Mouse (Mus musculus) forebrain, embryonic 14.5 days (tissue): ENCODE measurements around the gene Mknk2. TPM values are rescaled to one million over a fixed set of nuclear protein-coding genes. Genes with fewer than 3 reads are reported as not detected.

Experiments
- ATAC-seq: fragments of 200-750 bp; cut with Nextera tagmentation; 2 replicates; pipeline ENCODE4 v1.8.0; 2017; ENCODE audit warnings: mild to moderate bottlenecking, moderate library complexity
- DNase-seq: peaks from one replicate; pipeline ENCODE4 v3.0.0-alpha.2; 2015; ENCODE audit warnings: low spot score
- H3K27ac ChIP-seq: fragments of 300-500 bp; sonication (generic); 2 replicates; pipeline ENCODE4 v1.5.1; 2014; ENCODE audit warnings: low read depth, mild to moderate bottlenecking, control low read depth, low read length, moderate library complexity
- H3K27me3 ChIP-seq: fragments of 300-500 bp; sonication (generic); replicated peaks from 2 replicates; pipeline ENCODE4 v1.6.1; 2014; ENCODE audit warnings: low read length, control low read depth, mixed read lengths; ENCODE audit not compliant: control insufficient read depth, insufficient read depth
- H3K36me3 ChIP-seq: fragments of 300-500 bp; sonication (generic); 2 replicates; pipeline ENCODE4 v1.6.1; 2014; ENCODE audit warnings: low read length, control low read depth; ENCODE audit not compliant: control insufficient read depth, insufficient read depth
- H3K4me1 ChIP-seq: fragments of 300-500 bp; sonication (generic); 2 replicates; pipeline ENCODE4 v1.6.1; 2014; ENCODE audit warnings: antibody characterized with exemption, low read length, control low read depth; ENCODE audit not compliant: control insufficient read depth, insufficient read depth
- H3K4me2 ChIP-seq: fragments of 300-500 bp; sonication (generic); 2 replicates; pipeline ENCODE4 v1.6.1; 2014; ENCODE audit warnings: mild to moderate bottlenecking, control low read depth, low read length
- H3K4me3 ChIP-seq: fragments of 300-500 bp; sonication (generic); 2 replicates; pipeline ENCODE4 v1.5.1; 2014; ENCODE audit warnings: low read depth, low read length, control low read depth
- H3K9ac ChIP-seq: fragments of 300-500 bp; sonication (generic); 2 replicates; pipeline ENCODE4 v1.6.1; 2014; ENCODE audit warnings: mild to moderate bottlenecking, low read length, control low read depth, moderate library complexity
- H3K9me3 ChIP-seq: fragments of 300-500 bp; sonication (generic); replicated peaks from 2 replicates; pipeline ENCODE4 v1.6.1; 2016; ENCODE audit warnings: low read length, control low read depth, mixed read lengths; ENCODE audit not compliant: control insufficient read depth
- WGBS: fragments of 180-500 bp; shearing (Covaris S2); extraction: QIAGEN DNeasy Blood & Tissue Kit; methylation state at CpG from one replicate; pipeline ENCODE4 v1.1.7; 2014; 5-methylcytosine and 5-hydroxymethylcytosine counted together
- polyA plus RNA-seq: library from polyadenylated mRNA; unstranded; fragments of >200 nt; fragmentation: Nextera tagmentation; extraction: Ambion mirVana; gene quantifications from 2 replicates; pipeline ENCODE4 v1.2.1, GENCODE M21; 2014

Gene Mknk2
- polyA plus RNA-seq, 1 experiment from 2014 or later, result 43.1 TPM

GRCm38 (mm10) chr10:80683647-80684046 is 5.7 kb upstream of the Mknk2 start:
- H3K4me3 ChIP-seq, result no peak overlapping the region
- H3K4me2 ChIP-seq, result no peak overlapping the region
- peaks cover 44% of the 10 kb centered on the region for H3K36me3 ChIP-seq
- H3K9ac ChIP-seq, result no peak overlapping the region
- no peak for ATAC-seq
- 89% methylated on average over 1 of the region's 1 CpGs for WGBS
- no peak overlapping the region for H3K27ac ChIP-seq
- H3K4me1 ChIP-seq, result peaks cover 8% of the 10 kb centered on the region; the same call in 1 of the 2 replicates
- no peaks in the 10 kb centered on the region for H3K27me3 ChIP-seq
- DNase-seq, result no peak
- H3K9me3 ChIP-seq, result no peaks in the 10 kb centered on the region

- ATAC-seq, result no peak
- Histone ChIP-seq H3K36me3 (peaks cover 35% of the 10 kb centered on the region), H3K4me2 (no peak overlapping the region), H3K4me1 (peaks cover 25% of the 10 kb centered on the region), H3K9ac (no peak overlapping the region), H3K27ac (no peak overlapping the region), H3K27me3 (no peaks in the 10 kb centered on the region), H3K9me3 (no peaks in the 10 kb centered on the region), H3K4me3 (no peak overlapping the region)
- no peak for DNase-seq
- 96% methylated on average over 6 of the region's 6 CpGs for WGBS
Measured at GRCm38 (mm10) chr10:80682003-80682402, 4.1 kb upstream of the Mknk2 start.

DNA sequence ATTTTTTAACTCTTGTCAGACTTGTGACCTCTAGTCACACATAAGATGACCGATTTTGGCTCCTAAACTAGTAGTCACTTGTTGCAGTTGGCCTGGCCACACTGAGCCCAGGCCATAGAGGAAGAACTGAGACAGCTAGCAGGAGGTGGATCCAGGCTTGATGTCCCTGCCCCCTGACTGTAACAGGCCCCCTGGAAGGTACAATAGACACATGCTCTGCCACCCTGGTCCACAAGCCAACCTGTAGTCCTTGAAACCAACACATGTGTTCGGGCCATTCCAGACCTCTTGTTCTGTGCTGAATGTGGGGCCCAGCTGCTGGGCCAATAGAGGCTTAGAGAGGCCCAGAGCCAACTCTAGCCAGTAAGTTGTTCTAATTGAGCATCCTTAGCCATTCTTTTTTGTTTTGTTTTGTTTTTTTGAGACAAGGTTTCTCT is 2.4 kb upstream of the Mknk2 start:
- Histone ChIP-seq H3K27ac (no peak overlapping the region), H3K9ac (no peak overlapping the region), H3K36me3 (peaks cover 18% of the 10 kb centered on the region; the same call in 1 of the 2 replicates), H3K27me3 (no peaks in the 10 kb centered on the region), H3K9me3 (no peaks in the 10 kb centered on the region), H3K4me1 (peaks cover 27% of the 10 kb centered on the region), H3K4me3 (no peak overlapping the region), H3K4me2 (no peak overlapping the region)
- no peak for ATAC-seq
- WGBS, result 84% methylated on average over 2 of the region's 2 CpGs
- no peak for DNase-seq

- H3K27ac ChIP-seq, result peak overlapping the region; percentile 98
- DNase-seq, result no peak
- H3K27me3 ChIP-seq, result no peaks in the 10 kb centered on the region
- WGBS, result 68% methylated on average over 9 of the region's 9 CpGs
- no peak for ATAC-seq
- no peak overlapping the region for H3K4me3 ChIP-seq
- peaks cover 12% of the 10 kb centered on the region; the same call in 1 of the 2 replicates for H3K36me3 ChIP-seq
- H3K4me2 ChIP-seq, result no peak overlapping the region
- no peak overlapping the region for H3K9ac ChIP-seq
- H3K9me3 ChIP-seq, result no peaks in the 10 kb centered on the region
- H3K4me1 ChIP-seq, result peaks cover 33% of the 10 kb centered on the region
Measured at GRCm38 (mm10) chr10:80679556-80680259, 1.8 kb upstream of the Mknk2 start.

DNA sequence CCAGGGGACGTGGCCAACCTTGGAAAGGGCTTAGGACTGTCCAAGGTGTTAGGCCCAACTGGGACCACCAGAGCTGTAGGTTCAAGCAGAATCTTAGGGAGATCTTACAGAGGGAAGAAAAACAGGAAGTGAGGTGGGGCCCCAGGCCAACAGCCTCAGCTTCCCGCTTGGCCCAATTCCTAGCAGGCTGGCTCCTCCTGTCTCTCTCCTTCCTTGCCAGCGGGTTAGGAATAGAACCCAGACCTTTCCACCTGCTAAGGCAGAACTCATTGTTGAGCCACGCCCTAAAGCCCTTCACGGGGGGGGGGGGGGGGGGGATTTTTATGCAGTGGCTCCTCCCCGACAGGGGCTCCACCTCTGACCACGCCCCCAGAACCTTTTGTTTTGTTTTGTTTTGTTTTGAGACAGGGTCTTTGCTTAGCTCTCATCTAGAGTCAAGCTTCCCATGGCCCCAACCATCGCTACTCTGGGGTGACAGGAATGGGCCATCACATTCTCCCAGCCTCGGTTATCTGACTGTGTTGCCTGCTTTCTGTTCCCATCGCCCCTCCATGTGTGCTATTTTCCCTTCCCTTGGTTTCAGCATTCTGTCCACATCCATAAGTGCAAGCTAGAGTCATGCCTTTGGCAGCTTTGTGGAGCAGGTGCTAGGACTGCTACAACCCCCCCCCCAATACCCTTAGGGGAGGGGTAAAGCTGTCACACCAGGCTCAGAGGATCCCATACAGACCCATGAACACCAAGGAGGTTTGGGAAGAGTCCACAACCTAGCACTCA is 877 bp upstream of the Mknk2 start:
- ATAC-seq (no peak), DNase-seq (peak; percentile 57)
- 58% methylated on average over 8 of the region's 10 CpGs for WGBS
- Histone ChIP-seq H3K27ac (peak overlapping the region; percentile 98), H3K9me3 (no peaks in the 10 kb centered on the region), H3K4me3 (no peak overlapping the region), H3K27me3 (no peaks in the 10 kb centered on the region), H3K9ac (peak overlapping the region; percentile 2; the same call in 1 of the 2 replicates), H3K36me3 (peaks cover 6% of the 10 kb centered on the region; the same call in 1 of the 2 replicates), H3K4me1 (peaks cover 42% of the 10 kb centered on the region), H3K4me2 (no peak overlapping the region)

DNA sequence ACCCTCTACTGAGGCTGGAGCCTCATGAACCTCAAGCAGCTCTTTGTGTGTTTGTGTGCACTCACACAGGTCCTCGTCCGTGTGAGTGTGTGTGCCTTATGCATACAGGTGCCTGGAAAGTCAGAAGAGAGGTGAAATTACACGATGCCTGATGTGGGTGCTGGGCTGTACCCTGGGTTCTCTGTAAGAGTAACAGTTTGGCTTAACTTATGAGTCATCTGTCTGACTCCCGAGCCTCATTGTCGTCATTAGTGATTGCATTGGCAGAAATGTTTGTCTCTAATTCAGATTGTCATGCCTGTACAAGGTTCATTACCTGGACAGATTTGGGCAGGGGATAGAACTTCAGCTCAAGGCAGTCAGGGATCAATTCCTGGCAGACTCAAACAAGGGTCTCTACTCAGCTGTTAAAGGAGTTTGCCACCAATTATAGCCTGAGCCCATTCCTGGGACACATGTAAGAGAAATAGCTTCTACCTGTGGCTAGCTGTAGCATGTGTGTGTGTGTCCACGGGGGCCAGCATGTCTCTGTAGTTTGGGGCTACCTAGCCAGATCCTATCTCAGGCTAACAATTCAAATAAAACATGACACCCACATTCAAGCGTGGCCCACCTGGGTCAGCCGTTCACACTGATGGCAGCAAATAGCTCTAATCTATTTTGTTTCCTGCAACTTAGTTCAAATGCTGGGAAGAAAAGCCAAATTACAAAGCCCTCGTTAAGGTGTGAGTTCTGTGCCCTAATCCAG is 610 bp downstream of the Mknk2 start:
- Histone ChIP-seq H3K27ac (peak overlapping the region; percentile 98), H3K36me3 (peaks cover 13% of the 10 kb centered on the region; the same call in 1 of the 2 replicates)
- 29% methylated on average over 9 of the region's 9 CpGs for WGBS

GRCm38 (mm10) chr10:80676198-80676928 is 1.5 kb downstream of the Mknk2 start:
- H3K9ac ChIP-seq, result peak overlapping the region; percentile 95
- H3K36me3 ChIP-seq, result peaks cover 23% of the 10 kb centered on the region
- H3K4me3 ChIP-seq, result peak overlapping the region; percentile 88
- DNase-seq, result peak; percentile 100
- ATAC-seq, result peak; percentile 92
- H3K4me2 ChIP-seq, result peak overlapping the region; percentile 95
- peak overlapping the region; percentile 98 for H3K27ac ChIP-seq
- no peaks in the 10 kb centered on the region for H3K27me3 ChIP-seq
- no peaks in the 10 kb centered on the region for H3K9me3 ChIP-seq
- WGBS, result under 1% methylated on average over 62 of the region's 78 CpGs
- H3K4me1 ChIP-seq, result peaks cover 48% of the 10 kb centered on the region

More for the DNA sequence above, 610 bp downstream of the Mknk2 start:
- Histone ChIP-seq H3K4me1 (peaks cover 48% of the 10 kb centered on the region), H3K4me3 (peak overlapping the region; percentile 88), H3K9ac (peak overlapping the region; percentile 77), H3K4me2 (peak overlapping the region; percentile 76), H3K27me3 (no peaks in the 10 kb centered on the region), H3K9me3 (no peaks in the 10 kb centered on the region)
- ATAC-seq, result no peak
- no peak for DNase-seq
